Mouse (Mus musculus) layer of hippocampus, postnatal 10 days (tissue): ENCODE measurements around the gene Cnga4. TPM values are rescaled to one million over a fixed set of nuclear protein-coding genes. Genes with fewer than 3 reads are reported as not detected.
"Not testable (repeated sequence)": the region's sequence is repeated elsewhere in the genome, so short reads cannot be mapped to it uniquely, and the experiment has no call there.

Experiments used
- DNase-seq, 2 experiments: peaks; one replicate each; pipeline ENCODE4 v3.0.0; 2021; ENCODE audit warnings: low spot score in 2 of 2
- total RNA-seq, 2 experiments: library from RNA; stranded (reverse); gene quantifications; 2 replicates each; pipeline ENCODE4 v1.2.3; 2021

Gene Cnga4
- total RNA-seq, 2 experiments from 2014 or later, result 0.33 to 0.69 TPM

- no peak for DNase-seq
Observed at GRCm38 (mm10) chr7:105414385-105414784, 10.0 kb downstream of the Cnga4 start.

GRCm38 (mm10) chr7:105416529-105416928 lies 12.2 kb downstream of the Cnga4 start:
- DNase-seq, result no peak

- no peak for DNase-seq
Observed at GRCm38 (mm10) chr7:105418106-105418505, 13.7 kb downstream of the Cnga4 start.

- no peak for DNase-seq
Observed at GRCm38 (mm10) chr7:105420903-105421302, 16.5 kb downstream of the Cnga4 start.

GRCm38 (mm10) chr7:105424368-105424767 lies 20.0 kb downstream of the Cnga4 start:
- no peak for DNase-seq

GRCm38 (mm10) chr7:105425424-105426043 lies 21.2 kb downstream of the Cnga4 start, which contains the start of gene Cckbr:
Gene Cckbr (plus strand): TSS chr7:105425731.
- peak in 1 of 2 experiments; percentile 28 for DNase-seq

GRCm38 (mm10) chr7:105426051-105426450 lies 21.7 kb downstream of the Cnga4 start:
- no peak for DNase-seq

- no peak for DNase-seq
Observed at GRCm38 (mm10) chr7:105432058-105432457, 27.7 kb downstream of the Cnga4 start.

- DNase-seq, result no peak
Observed at GRCm38 (mm10) chr7:105433859-105434258, 29.5 kb downstream of the Cnga4 start.

GRCm38 (mm10) chr7:105434798-105435197 lies 30.4 kb downstream of the Cnga4 start:
- DNase-seq, result no peak

- DNase-seq, result no peak
Observed at GRCm38 (mm10) chr7:105437979-105438772, 33.8 kb downstream of the Cnga4 start.

GRCm38 (mm10) chr7:105441426-105441825 lies 37.1 kb downstream of the Cnga4 start:
- DNase-seq, result no peak

- no peak for DNase-seq
Observed at GRCm38 (mm10) chr7:105445076-105445475, 40.7 kb downstream of the Cnga4 start.

GRCm38 (mm10) chr7:105453345-105453744 lies 49.0 kb downstream of the Cnga4 start:
- not testable (repeated sequence) for DNase-seq

Other genes starting within 250 kb of the Cnga4 start
- gene Olfr684, start 240.9 kb upstream of the Cnga4 start, total RNA-seq, result not detected
- not detected for gene Olfr685, start 218.6 kb upstream of the Cnga4 start, total RNA-seq
- not detected for gene Olfr686, start 197.1 kb upstream of the Cnga4 start, total RNA-seq
- not detected for gene Olfr688, start 116.5 kb upstream of the Cnga4 start, total RNA-seq
- gene Olfr689, start 93.4 kb upstream of the Cnga4 start, total RNA-seq, result not detected
- gene Olfr690, start 70.5 kb upstream of the Cnga4 start, total RNA-seq, result under 1 TPM; 0.80 to 0.85 TPM
- under 1 TPM; 0.22 to 0.75 TPM for gene Olfr691, start 62.3 kb upstream of the Cnga4 start, total RNA-seq
- gene Olfr692, start 36.3 kb upstream of the Cnga4 start, total RNA-seq, result not detected
- not detected for gene Gm5901, start 29.5 kb upstream of the Cnga4 start, total RNA-seq
- 10 to 100 TPM; 57.9 to 61.3 TPM for gene Fam160a2, start 4.5 kb upstream of the Cnga4 start, total RNA-seq
- gene Cckbr, start 21.2 kb downstream of the Cnga4 start, total RNA-seq, result 10 to 100 TPM; 13.2 to 14.5 TPM
- 10 to 100 TPM; 13.7 to 13.8 TPM for gene Cavin3, start 77.7 kb downstream of the Cnga4 start, total RNA-seq
- gene Smpd1, start 149.8 kb downstream of the Cnga4 start, total RNA-seq, result 10 to 100 TPM; 87.0 to 89.8 TPM
- 100 to 1,000 TPM; 350 to 357 TPM for gene Apbb1, start 177.1 kb downstream of the Cnga4 start, total RNA-seq
- gene Hpx, start 195.6 kb downstream of the Cnga4 start, total RNA-seq, result not detected
- gene Trim3, start 229.0 kb downstream of the Cnga4 start, total RNA-seq, result 100 to 1,000 TPM; 138 to 143 TPM
- 10 to 100 TPM; 78.0 to 81.7 TPM for gene Timm10b, start 235.5 kb downstream of the Cnga4 start, total RNA-seq
- gene Arfip2, start 235.8 kb downstream of the Cnga4 start, total RNA-seq, result 10 to 100 TPM; 85.7 to 91.8 TPM
- gene Gm45799, start 236.0 kb downstream of the Cnga4 start, total RNA-seq, result 10 to 100 TPM in 1 of 2 experiments, 1 to 10 TPM in 1; 9.6 to 12.7 TPM
- 1 to 10 TPM; 5.1 to 5.9 TPM for gene Dnhd1, start 246.3 kb downstream of the Cnga4 start, total RNA-seq